Comparison of ENCODE assay signal across 8 mouse cellular contexts in the genomic region with DNA sequence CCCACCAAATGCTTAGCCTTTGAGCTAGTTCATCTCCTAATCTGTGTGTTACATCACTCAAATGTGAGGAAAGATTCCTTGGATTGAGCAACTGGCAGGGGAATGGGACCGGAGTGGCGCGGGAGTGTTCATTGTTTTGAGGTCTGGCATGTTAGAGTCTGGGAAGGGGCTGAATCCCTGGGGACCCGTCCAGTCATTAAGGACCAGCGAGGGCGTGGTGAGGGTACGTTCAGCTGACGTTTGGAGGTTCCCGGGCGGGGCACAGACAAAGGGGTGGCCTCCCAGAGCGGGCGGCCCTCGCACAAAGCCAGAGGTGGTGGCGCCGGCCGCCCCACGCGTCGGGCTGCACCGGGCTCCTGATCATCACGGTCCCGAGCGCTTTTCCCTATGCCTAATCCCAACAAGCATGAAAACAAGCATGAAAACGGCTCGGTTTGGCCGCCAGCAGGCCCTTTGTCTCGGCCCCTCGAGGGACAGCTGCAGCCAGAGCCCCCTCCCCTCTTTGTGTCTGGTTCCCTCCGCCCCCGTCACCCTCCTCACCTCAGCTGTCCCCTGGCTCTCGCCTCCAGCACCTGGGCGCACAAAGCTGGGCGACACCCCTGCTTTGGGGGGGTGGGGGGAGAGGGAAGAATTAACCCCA. TPM values are rescaled to one million over a fixed set of nuclear protein-coding genes. Genes with fewer than 3 reads are reported as not detected.
DNase-seq lines count a peak whose midpoint lies in the region; ATAC-seq lines count a peak whose summit lies in the region.

No protein-coding gene starts in this region.

- H3K4me1 ChIP-seq in lung, embryonic 16.5 days (replicated peaks; ENCODE audit: control insufficient read depth, insufficient read depth, low read length): peaks cover 3% of the 10 kb centered on the region; the same call in 1 of the 2 replicates
- H3K4me1 ChIP-seq in forebrain, embryonic 11.5 days (replicated peaks; ENCODE audit: control insufficient read depth, insufficient read depth, low read length): peaks cover 7% of the 10 kb centered on the region; the same call in 1 of the 2 replicates
- peaks cover 15% of the 10 kb centered on the region for H3K4me1 ChIP-seq in limb, embryonic 13.5 days
- H3K4me1 ChIP-seq in stomach, embryonic 14.5 days (ENCODE audit: control insufficient read depth, insufficient read depth, low read length): no peaks in the 10 kb centered on the region; the same call in 1 of the 2 replicates

- WGBS in lung, embryonic 16.5 days: 7% methylated on average over 33 of the region's 33 CpGs
- WGBS in forebrain, embryonic 11.5 days: under 1% methylated on average over 33 of the region's 33 CpGs
- WGBS in limb, embryonic 13.5 days: 2% methylated on average over 33 of the region's 33 CpGs
- 5% methylated on average over 33 of the region's 33 CpGs for WGBS in stomach, embryonic 14.5 days

- DNase-seq in lung, postnatal 25 days (ENCODE audit: low spot score): no peak
- DNase-seq in forebrain, embryonic 11.5 days (ENCODE audit: low spot score): peak; percentile 81
- no peak for DNase-seq in urinary bladder, postnatal 14 days (ENCODE audit: low spot score)
- DNase-seq in gastrocnemius, postnatal 10 days: no peak

- peak overlapping the region; percentile 55 for H3K9ac ChIP-seq in lung, embryonic 16.5 days (ENCODE audit: low read length)
- peak overlapping the region; percentile 69 for H3K9ac ChIP-seq in forebrain, embryonic 11.5 days (ENCODE audit: low read length)
- peak overlapping the region; percentile 67 for H3K9ac ChIP-seq in limb, embryonic 13.5 days
- peak overlapping the region; percentile 30; the same call in 1 of the 2 replicates for H3K9ac ChIP-seq in stomach, embryonic 14.5 days (replicated peaks; ENCODE audit: low read depth, low read length)

- H3K36me3 ChIP-seq in lung, embryonic 16.5 days (ENCODE audit: control insufficient read depth, insufficient read depth, low read length): no peaks in the 10 kb centered on the region
- no peaks in the 10 kb centered on the region for H3K36me3 ChIP-seq in forebrain, embryonic 11.5 days (ENCODE audit: control insufficient read depth, insufficient read depth, low read length)
- H3K36me3 ChIP-seq in limb, embryonic 13.5 days: no peaks in the 10 kb centered on the region
- H3K36me3 ChIP-seq in stomach, embryonic 14.5 days (ENCODE audit: control insufficient read depth, insufficient read depth, low read length): no peaks in the 10 kb centered on the region

- ATAC-seq in lung, embryonic 16.5 days (ENCODE audit: low read depth): no peak; the same call in 1 of the 2 replicates
- ATAC-seq in forebrain, embryonic 11.5 days (replicated peaks; ENCODE audit: low FRiP score): peak; percentile 86
- peak; percentile 46 for ATAC-seq in limb, embryonic 13.5 days (ENCODE audit: low FRiP score, low read depth)
- 0 out of 2 replicates have a peak, but pooled peaks have one; percentile 49 for ATAC-seq in stomach, embryonic 14.5 days (ENCODE audit: insufficient number of reproducible peaks, insufficient read depth, low FRiP score, low read depth)
- ATAC-seq in erythroid progenitor cell, adult 5-6 weeks (replicated peaks; ENCODE audit: low FRiP score, poor library complexity, severe bottlenecking): no peak

- H3K27me3 ChIP-seq in lung, embryonic 16.5 days (ENCODE audit: control insufficient read depth, insufficient read depth, low read depth, low read length): peaks cover 17% of the 10 kb centered on the region
- H3K27me3 ChIP-seq in forebrain, embryonic 11.5 days (ENCODE audit: control insufficient read depth, insufficient read depth, low read length): peaks cover 13% of the 10 kb centered on the region
- no peaks in the 10 kb centered on the region for H3K27me3 ChIP-seq in limb, embryonic 13.5 days
- 0 out of 2 replicates have a peak, but pooled peaks cover 3% of the 10 kb centered on the region for H3K27me3 ChIP-seq in stomach, embryonic 14.5 days (ENCODE audit: control insufficient read depth, insufficient read depth, low read length)

- H3K4me3 ChIP-seq in lung, embryonic 16.5 days (ENCODE audit: low read length): peak overlapping the region; percentile 40
- H3K4me3 ChIP-seq in forebrain, embryonic 11.5 days (ENCODE audit: low read depth, low read length): peak overlapping the region; percentile 27
- H3K4me3 ChIP-seq in limb, embryonic 13.5 days: peak overlapping the region; percentile 42
- H3K4me3 ChIP-seq in stomach, embryonic 14.5 days (ENCODE audit: low read depth, low read length): peak overlapping the region; percentile 28

- no peaks in the 10 kb centered on the region for H3K9me3 ChIP-seq in lung, embryonic 16.5 days (ENCODE audit: control insufficient read depth, low read length)
- no peaks in the 10 kb centered on the region for H3K9me3 ChIP-seq in forebrain, embryonic 11.5 days (ENCODE audit: control insufficient read depth, low read length)
- H3K9me3 ChIP-seq in limb, embryonic 13.5 days: no peaks in the 10 kb centered on the region
- no peaks in the 10 kb centered on the region for H3K9me3 ChIP-seq in stomach, embryonic 14.5 days (ENCODE audit: control insufficient read depth, low read depth, low read length)

- H3K4me2 ChIP-seq in lung, embryonic 16.5 days (ENCODE audit: low read depth, low read length): peak overlapping the region; percentile 60
- peak overlapping the region; percentile 63 for H3K4me2 ChIP-seq in forebrain, embryonic 11.5 days (ENCODE audit: low read depth, low read length, severe bottlenecking)
- H3K4me2 ChIP-seq in limb, embryonic 13.5 days (replicated peaks): peak overlapping the region; percentile 76
- H3K4me2 ChIP-seq in stomach, embryonic 14.5 days (replicated peaks; ENCODE audit: low read depth, low read length): peak overlapping the region; percentile 58

- no peak overlapping the region for H3K27ac ChIP-seq in lung, embryonic 16.5 days (ENCODE audit: low read length)
- peak overlapping the region; percentile 87 for H3K27ac ChIP-seq in forebrain, embryonic 11.5 days (ENCODE audit: low read depth, low read length)
- H3K27ac ChIP-seq in limb, embryonic 13.5 days: no peak overlapping the region; the same call in 1 of the 2 replicates
- no peak overlapping the region for H3K27ac ChIP-seq in stomach, embryonic 14.5 days (ENCODE audit: low read length)

RNA-seq across cellular contexts. Expression of a gene that starts 10.2 kb away (rescaled TPM):
- polyA plus RNA-seq in lung, embryonic 16.5 days (2015; fragmentation: Nextera tagmentation; extraction: Ambion mirVana): 1.8 and 1.9 TPM in 2 replicates
- 1.7 TPM in 2 replicates for polyA plus RNA-seq in forebrain, embryonic 11.5 days (2014; fragmentation: Nextera tagmentation; extraction: Ambion mirVana)
- 4.6 and 4.7 TPM in 2 replicates for polyA plus RNA-seq in limb, embryonic 13.5 days (2015; fragmentation: Nextera tagmentation; extraction: Ambion mirVana)
- 3.5 and 4.3 TPM in 2 replicates for polyA plus RNA-seq in stomach, embryonic 14.5 days (2014; fragmentation: Nextera tagmentation; extraction: Ambion mirVana)
- total RNA-seq in gastrocnemius, postnatal 10 days (2021): 10 to 100 TPM; 13.1 to 14.7 TPM
- not detected in 2 replicates for total RNA-seq in erythroid progenitor cell, adult 5-6 weeks (2015; ENCODE audit: low replicate concordance)
- total RNA-seq in erythroid progenitor cell, adult 5-6 weeks (2017; ENCODE audit: low replicate concordance): 0.39 TPM in 1 of 2 replicates, not detected in the other

RNA-seq across cellular contexts. Expression of a gene that starts 57.6 kb away (rescaled TPM):
- 447 and 451 TPM in 2 replicates for polyA plus RNA-seq in lung, embryonic 16.5 days (2015; fragmentation: Nextera tagmentation; extraction: Ambion mirVana)
- polyA plus RNA-seq in forebrain, embryonic 11.5 days (2014; fragmentation: Nextera tagmentation; extraction: Ambion mirVana): 503 and 528 TPM in 2 replicates
- polyA plus RNA-seq in limb, embryonic 13.5 days (2015; fragmentation: Nextera tagmentation; extraction: Ambion mirVana): 501 and 520 TPM in 2 replicates
- polyA plus RNA-seq in stomach, embryonic 14.5 days (2014; fragmentation: Nextera tagmentation; extraction: Ambion mirVana): 461 and 487 TPM in 2 replicates
- 100 to 1,000 TPM; 117 to 119 TPM for total RNA-seq in gastrocnemius, postnatal 10 days (2021)
- 78.2 and 88.0 TPM in 2 replicates for total RNA-seq in erythroid progenitor cell, adult 5-6 weeks (2015; ENCODE audit: low replicate concordance)
- total RNA-seq in erythroid progenitor cell, adult 5-6 weeks (2017; ENCODE audit: low replicate concordance): 11.7 and 47.1 TPM in 2 replicates

Comparison
In these comparisons a context has a peak if more than half of its experiments do, and no peak if none do; other contexts are left out.
1. ATAC-seq: peak in forebrain, embryonic 11.5 days (single experiment), limb, embryonic 13.5 days (single experiment) and stomach, embryonic 14.5 days (single experiment); none in lung, embryonic 16.5 days (single experiment) and erythroid progenitor cell, adult 5-6 weeks (single experiment).
2. Peak in every context shown above with its lines, with median percentiles within 50 percentile points of each other: H3K4me2 ChIP-seq, H3K4me3 ChIP-seq and H3K9ac ChIP-seq.